Mouse (Mus musculus) bone marrow, adult 2 months (tissue): ENCODE results near the gene Borcs6. TPM values are rescaled to one million over a fixed set of nuclear protein-coding genes. Genes with fewer than 3 reads are reported as not detected.

Experiments
- H3K27ac ChIP-seq: fragments of 200-500 bp; 2 replicates; pipeline ENCODE4 v1.5.1; 2012; ENCODE audit warnings: low read depth, mild to moderate bottlenecking, control low read depth, inconsistent platforms, low read length; ENCODE audit not compliant: control insufficient read depth, poor library complexity, insufficient read depth
- H3K4me1 ChIP-seq: fragments of 200-500 bp; 2 replicates; pipeline ENCODE4 v1.6.1; 2011; ENCODE audit warnings: low read length; ENCODE audit not compliant: control insufficient read depth, insufficient read depth
- H3K4me3 ChIP-seq: fragments of 200-500 bp; replicated peaks from 2 replicates; pipeline ENCODE3; 2011; ENCODE audit warnings: mild to moderate bottlenecking, low read depth, low read length, control low read depth; ENCODE audit not compliant: control insufficient read depth
- CTCF ChIP-seq: fragments of 200-500 bp; IDR thresholded peaks from 2 replicates; pipeline ENCODE4 v1.5.1; 2011; ENCODE audit warnings: low read length, control low read depth; ENCODE audit not compliant: control insufficient read depth, insufficient read depth
- POLR2A ChIP-seq: fragments of 200-500 bp; IDR thresholded peaks from 2 replicates; pipeline ENCODE4 v1.6.1; 2011; ENCODE audit warnings: low read depth, mild to moderate bottlenecking, control low read depth, low read length, borderline replicate concordance; ENCODE audit not compliant: control insufficient read depth
- WGBS: fragments of 180-500 bp; shearing (Covaris S2); methylation state at CpG from one replicate; pipeline ENCODE4 v1.1.7; 2018; 5-methylcytosine and 5-hydroxymethylcytosine counted together
- polyA plus RNA-seq: library from polyadenylated mRNA; stranded (reverse); fragments of >200 nt; gene quantifications from 2 replicates; pipeline ENCODE4 v1.2.4, GENCODE M21; 2011; ENCODE audit warnings: low replicate concordance; ENCODE audit not compliant: missing spikeins, insufficient read depth, insufficient read length

The Borcs6 gene
- polyA plus RNA-seq, 1 experiment: 18.4 TPM

- 70% methylated on average over 6 of the region's 6 CpGs for WGBS
- H3K27ac ChIP-seq: no peak overlapping the region
- peaks cover 3% of the 10 kb centered on the region; the same call in 1 of the 2 replicates for H3K4me1 ChIP-seq
- no peak for TF ChIP-seq CTCF
- TF ChIP-seq POLR2A: no peak
- H3K4me3 ChIP-seq: no peak overlapping the region
Measured at GRCm38 (mm10) chr11:69085608-69086007, 26.1 kb downstream of the Borcs6 start.

GRCm38 (mm10) chr11:69086390-69086789 lies 26.9 kb downstream of the Borcs6 start:
- Histone ChIP-seq H3K4me3 (no peak overlapping the region), H3K27ac (no peak overlapping the region), H3K4me1 (peaks cover 3% of the 10 kb centered on the region; the same call in 1 of the 2 replicates)
- WGBS: 80% methylated on average over 6 of the region's 6 CpGs
- TF ChIP-seq POLR2A (no peak), CTCF (no peak)

GRCm38 (mm10) chr11:69087082-69087481 lies 27.6 kb downstream of the Borcs6 start:
- no peak overlapping the region for H3K27ac ChIP-seq
- no peak overlapping the region for H3K4me3 ChIP-seq
- TF ChIP-seq CTCF: no peak
- no peak for TF ChIP-seq POLR2A
- 80% methylated on average over 4 of the region's 4 CpGs for WGBS
- H3K4me1 ChIP-seq: peaks cover 3% of the 10 kb centered on the region; the same call in 1 of the 2 replicates

- H3K27ac ChIP-seq: no peak overlapping the region
- H3K4me3 ChIP-seq: no peak overlapping the region
- 76% methylated on average over 2 of the region's 2 CpGs for WGBS
- no peak for TF ChIP-seq POLR2A
- H3K4me1 ChIP-seq: peaks cover 3% of the 10 kb centered on the region; the same call in 1 of the 2 replicates
Measured at GRCm38 (mm10) chr11:69087597-69087996, 28.1 kb downstream of the Borcs6 start.

- Histone ChIP-seq H3K4me3 (peak within 1 kb of the TSS; percentile 86), H3K27ac (peak within 1 kb of the TSS; percentile 97), H3K4me1 (peaks cover 3% of the 10 kb centered on the region; the same call in 1 of the 2 replicates)
- TF ChIP-seq POLR2A: peak; percentile 65; the same call in 1 of the 2 replicates
- TF ChIP-seq CTCF: no peak
- WGBS: under 1% methylated on average over 67 of the region's 67 CpGs
Measured at GRCm38 (mm10) chr11:69088103-69088855, 28.8 kb downstream of the Borcs6 start, which contains the start of gene Vamp2. Gene Vamp2, plus strand, starts transcription at chr11:69088490.

GRCm38 (mm10) chr11:69088856-69089615 lies 29.5 kb downstream of the Borcs6 start:
- Histone ChIP-seq H3K27ac (peak overlapping the region; percentile 97), H3K4me1 (peaks cover 3% of the 10 kb centered on the region; the same call in 1 of the 2 replicates), H3K4me3 (peak overlapping the region; percentile 86)
- 7% methylated on average over 25 of the region's 25 CpGs for WGBS
- TF ChIP-seq POLR2A: no peak
- TF ChIP-seq CTCF: no peak

- 86% methylated on average over 12 of the region's 12 CpGs for WGBS
- no peak overlapping the region; the same call in 1 of the 2 replicates for H3K27ac ChIP-seq
- peak overlapping the region; percentile 86 for H3K4me3 ChIP-seq
- H3K4me1 ChIP-seq: peaks cover 3% of the 10 kb centered on the region; the same call in 1 of the 2 replicates
- no peak for TF ChIP-seq CTCF
- no peak for TF ChIP-seq POLR2A
Measured at GRCm38 (mm10) chr11:69089616-69090290, 30.2 kb downstream of the Borcs6 start.

- TF ChIP-seq POLR2A (no peak), CTCF (no peak)
- H3K4me3 ChIP-seq: no peak overlapping the region
- peaks cover 3% of the 10 kb centered on the region; the same call in 1 of the 2 replicates for H3K4me1 ChIP-seq
- WGBS: 82% methylated on average over 6 of the region's 6 CpGs
- no peak overlapping the region; the same call in 1 of the 2 replicates for H3K27ac ChIP-seq
Measured at GRCm38 (mm10) chr11:69090367-69090766, 30.9 kb downstream of the Borcs6 start.
